Mouse (Mus musculus) kidney, adult 18-20 months (tissue): ENCODE data around the gene Atp1a3.
A peak's percentile ranks its signal among the peaks of the same experiment; 100 is the strongest.

Experiments used
- DNase-seq: peaks from one replicate; pipeline ENCODE4 v3.0.0; 2021

Atp1a3 gene

GRCm38 (mm10) chr7:24954450-24954849, 51.3 kb downstream of the Atp1a3 start:
- DNase-seq = no peak

- no peak for DNase-seq
Observed at GRCm38 (mm10) chr7:24953966-24954365, 51.8 kb downstream of the Atp1a3 start.

GRCm38 (mm10) chr7:24949958-24950623, 55.7 kb downstream of the Atp1a3 start:
- peak; percentile 74 for DNase-seq

GRCm38 (mm10) chr7:24948774-24949173, 57.0 kb downstream of the Atp1a3 start:
- no peak for DNase-seq

- DNase-seq = no peak
Observed at GRCm38 (mm10) chr7:24947316-24948048, 58.3 kb downstream of the Atp1a3 start.

GRCm38 (mm10) chr7:24944257-24944950, 61.4 kb downstream of the Atp1a3 start, which contains the start of gene Gm4881:
Gm4881 (minus strand) TSS chr7:24944494.
- DNase-seq = no peak

GRCm38 (mm10) chr7:24943641-24944040, 62.1 kb downstream of the Atp1a3 start:
- no peak for DNase-seq

- DNase-seq = no peak
Observed at GRCm38 (mm10) chr7:24931651-24932050, 74.1 kb downstream of the Atp1a3 start.

- DNase-seq = no peak
Observed at GRCm38 (mm10) chr7:24930475-24930874, 75.3 kb downstream of the Atp1a3 start.
